In the genomic region with DNA sequence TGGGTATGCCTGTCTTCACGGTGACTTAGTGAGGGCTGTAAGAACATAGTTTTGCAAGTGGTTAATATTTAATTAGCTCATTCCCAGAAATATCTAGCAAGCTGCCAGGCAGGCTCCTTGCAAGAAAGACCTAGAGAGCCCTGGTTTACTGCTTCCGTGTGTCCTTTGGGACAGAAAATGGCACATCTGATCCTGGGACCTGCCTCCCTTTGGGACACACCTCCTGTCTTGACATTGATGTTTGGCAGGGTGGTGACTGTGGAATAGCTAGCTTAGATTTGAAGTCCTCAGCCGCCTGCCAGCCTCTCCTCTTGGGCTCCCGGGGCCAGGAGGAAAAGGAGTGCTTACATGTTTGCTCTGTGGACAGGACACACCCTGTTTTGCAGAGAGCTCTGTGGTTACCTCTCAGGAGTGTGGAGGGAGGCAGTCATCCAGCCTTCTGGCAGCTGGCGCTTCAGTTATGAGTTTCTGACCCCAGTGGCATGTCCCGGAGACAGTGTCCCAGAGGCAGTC, we compare ENCODE assay signal across 10 mouse cellular contexts. TPM values are rescaled to one million over a fixed set of nuclear protein-coding genes. Genes with fewer than 3 reads are reported as not detected.
DNase-seq lines count a peak whose midpoint lies in the region; ATAC-seq lines count a peak whose summit lies in the region.
"Had no signal": no experiment of that assay in that cellular context is flagged by ENCODE, and none has a peak within 500 bp of the region (broad histone marks: within the 10 kb centered on the region; RNA-seq: fewer than 3 reads in every experiment).

No protein-coding gene starts in this region.

- WGBS in heart, embryonic 13.5 days = 49% methylated on average over 6 of the region's 6 CpGs
- WGBS in kidney, embryonic 15.5 days = 50% methylated on average over 6 of the region's 6 CpGs

- intact Hi-C loops in heart, postnatal 25 days (cut with DNase I) = no loop called here

- H3K27me3 ChIP-seq in heart, embryonic 13.5 days (replicated peaks) = peaks cover 56% of the 10 kb centered on the region
- H3K27me3 ChIP-seq in kidney, embryonic 15.5 days = peaks cover 2% of the 10 kb centered on the region; the same call in 1 of the 2 replicates

- no peaks in the 10 kb centered on the region for H3K9me3 ChIP-seq in heart, embryonic 13.5 days
- H3K9me3 ChIP-seq in kidney, embryonic 15.5 days (replicated peaks) = no peaks in the 10 kb centered on the region

- H3K4me1 ChIP-seq in heart, embryonic 13.5 days = peaks cover 52% of the 10 kb centered on the region
- H3K4me1 ChIP-seq in kidney, embryonic 15.5 days = peaks cover 65% of the 10 kb centered on the region

- H3K4me2 ChIP-seq in heart, embryonic 13.5 days = no peak overlapping the region
- peak overlapping the region; percentile 92 for H3K4me2 ChIP-seq in kidney, embryonic 15.5 days

- peak overlapping the region; percentile 52; the same call in 1 of the 2 replicates for H3K9ac ChIP-seq in heart, embryonic 13.5 days
- no peak overlapping the region for H3K9ac ChIP-seq in kidney, embryonic 15.5 days

- no peak for ATAC-seq in heart, embryonic 13.5 days (ENCODE audit: extremely low read depth, insufficient number of reproducible peaks, low FRiP score, low TSS enrichment)
- no peak; the same call in 1 of the 2 replicates for ATAC-seq in kidney, embryonic 15.5 days (replicated peaks; ENCODE audit: low FRiP score)
- no peak for ATAC-seq in monocyte, adult 5-6 weeks (replicated peaks; ENCODE audit: insufficient number of reproducible peaks, low FRiP score, low TSS enrichment, poor library complexity, severe bottlenecking)

- no peaks in the 10 kb centered on the region for H3K36me3 ChIP-seq in heart, embryonic 13.5 days
- H3K36me3 ChIP-seq in kidney, embryonic 15.5 days = no peaks in the 10 kb centered on the region

- no peak overlapping the region for H3K27ac ChIP-seq in heart, embryonic 13.5 days (replicated peaks)
- peak overlapping the region; percentile 83 for H3K27ac ChIP-seq in kidney, embryonic 15.5 days

- no peak overlapping the region for H3K4me3 ChIP-seq in heart, embryonic 13.5 days
- no peak overlapping the region for H3K4me3 ChIP-seq in kidney, embryonic 15.5 days (replicated peaks)

- DNase-seq in heart, postnatal 25 days (ENCODE audit: low spot score) = no peak
- DNase-seq in CD4-positive helper T cell, adult 2 months (ENCODE audit: low read depth, low spot score) = peak; percentile 40
- DNase-seq in lung, postnatal 10 days = peak; percentile 67
- DNase-seq in thymus, adult 18-20 months = no peak
- no peak for DNase-seq in adrenal gland, adult 2 months
- DNase-seq: adrenal gland, adult 8-10 months had no signal

RNA-seq across cellular contexts. Expression of gene Hip1r, which starts 2.3 kb away (rescaled TPM):
- polyA plus RNA-seq in heart, embryonic 13.5 days (2015; fragmentation: Nextera tagmentation; extraction: Ambion mirVana) = 4.7 and 5.6 TPM in 2 replicates
- 10 to 100 TPM; 13.4 to 19.0 TPM for total RNA-seq in heart, postnatal 25 days (2021)
- polyA plus RNA-seq in kidney, embryonic 15.5 days (2015; fragmentation: Nextera tagmentation; extraction: Ambion mirVana) = 18.2 and 20.0 TPM in 2 replicates
- total RNA-seq in adrenal gland, adult 2 months (2021) = 10 to 100 TPM; 16.4 to 19.3 TPM
- polyA plus RNA-seq in adrenal gland, adult 2 months (2012; rRNA removed) = 6.5 and 10.4 TPM in 2 replicates
- 47.8 to 65.8 TPM (median 64.6 TPM) in 3 replicates for total RNA-seq in monocyte, adult 5-6 weeks (2017)

RNA-seq across cellular contexts. Expression of gene Ccdc62, which starts 45.2 kb away (rescaled TPM):
- polyA plus RNA-seq in heart, embryonic 13.5 days (2015; fragmentation: Nextera tagmentation; extraction: Ambion mirVana) = 3.7 TPM in 2 replicates
- 1 to 10 TPM; 1.3 to 2.1 TPM for total RNA-seq in heart, postnatal 25 days (2021)
- 6.0 and 6.9 TPM in 2 replicates for polyA plus RNA-seq in kidney, embryonic 15.5 days (2015; fragmentation: Nextera tagmentation; extraction: Ambion mirVana)
- 1 to 10 TPM; 2.4 to 5.7 TPM for total RNA-seq in adrenal gland, adult 2 months (2021)
- polyA plus RNA-seq in adrenal gland, adult 2 months (2012; rRNA removed) = 2.4 and 3.2 TPM in 2 replicates
- 0.97 to 2.9 TPM (median 1.2 TPM) in 3 replicates for total RNA-seq in monocyte, adult 5-6 weeks (2017)

RNA-seq across cellular contexts. Expression of gene Gm43518, which starts 48.5 kb away (rescaled TPM):
- polyA plus RNA-seq in heart, embryonic 13.5 days (2015; fragmentation: Nextera tagmentation; extraction: Ambion mirVana) = 1.3 and 2.9 TPM in 2 replicates
- total RNA-seq in heart, postnatal 25 days (2021) = under 1 TPM in 1 of 2 experiments, not detected in 1; 0.50 TPM
- 1.7 and 2.9 TPM in 2 replicates for polyA plus RNA-seq in kidney, embryonic 15.5 days (2015; fragmentation: Nextera tagmentation; extraction: Ambion mirVana)
- total RNA-seq in adrenal gland, adult 2 months (2021) = 1 to 10 TPM; 1.9 to 2.0 TPM
- not detected in 2 replicates for polyA plus RNA-seq in adrenal gland, adult 2 months (2012; rRNA removed)
- not detected in 3 replicates for total RNA-seq in monocyte, adult 5-6 weeks (2017)
- total RNA-seq: megakaryocyte progenitor cell, adult 5-6 weeks had no signal

RNA-seq across cellular contexts. Expression of gene Vps37b, which starts 56.3 kb away (rescaled TPM):
- 51.2 and 52.2 TPM in 2 replicates for polyA plus RNA-seq in heart, embryonic 13.5 days (2015; fragmentation: Nextera tagmentation; extraction: Ambion mirVana)
- total RNA-seq in heart, postnatal 25 days (2021) = 10 to 100 TPM; 18.2 to 18.6 TPM
- 33.8 and 35.3 TPM in 2 replicates for polyA plus RNA-seq in kidney, embryonic 15.5 days (2015; fragmentation: Nextera tagmentation; extraction: Ambion mirVana)
- 100 to 1,000 TPM in 1 of 2 experiments, 10 to 100 TPM in 1; 65.8 to 146 TPM for total RNA-seq in adrenal gland, adult 2 months (2021)
- 198 and 208 TPM in 2 replicates for polyA plus RNA-seq in adrenal gland, adult 2 months (2012; rRNA removed)
- 118 to 126 TPM (median 121 TPM) in 3 replicates for total RNA-seq in monocyte, adult 5-6 weeks (2017)

Comparison
In these comparisons a context has a peak if more than half of its experiments do, and no peak if none do; other contexts are left out.
1. DNase-seq: peak in CD4-positive helper T cell, adult 2 months (single experiment) and lung, postnatal 10 days (single experiment); none in heart, postnatal 25 days (single experiment), thymus, adult 18-20 months (0 of 2) and adrenal gland, adult 2 months (single experiment).